Mouse (Mus musculus) liver, embryonic 18 days (tissue): ENCODE data around the gene Olfr1154. TPM values are rescaled to one million over a fixed set of nuclear protein-coding genes. Genes with fewer than 3 reads are reported as not detected.

Source experiments
- polyA plus RNA-seq: library from polyadenylated mRNA; depleted of rRNA; stranded (reverse); fragments of >200 nt; gene quantifications from 2 replicates; pipeline ENCODE4 v1.2.3, GENCODE M21; 2012; rRNA removed

Gene Olfr1154
- not detected in 2 replicates for polyA plus RNA-seq

GRCm38 (mm10) chr2:87905066-87905465, at the start of gene Olfr1154:
Gene Olfr1154, minus strand, starts transcription at chr2:87905166.

DNA sequence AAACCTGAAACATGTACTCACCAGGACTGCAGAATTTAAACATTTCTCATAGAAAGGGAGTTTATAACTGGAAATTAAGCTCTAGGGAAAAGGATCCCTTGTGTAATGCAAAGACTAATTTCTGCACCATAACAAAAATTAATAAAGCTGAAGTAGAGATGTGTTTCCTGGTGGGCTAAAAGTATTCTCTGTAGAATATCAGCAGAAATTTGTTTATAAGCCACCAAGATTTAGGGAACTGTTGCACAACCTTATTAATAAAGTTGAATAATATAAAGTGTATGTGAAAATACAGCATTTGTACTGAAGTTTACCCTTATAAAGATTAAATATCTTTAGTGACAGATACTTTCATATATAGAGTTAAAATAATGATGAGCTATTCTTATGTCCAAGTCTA, 48.0 kb upstream of the Olfr1154 start, which contains the start of gene Olfr1156:
Gene Olfr1156 (minus strand): TSS at position 101 of the 400 bp plus-strand sequence.

DNA sequence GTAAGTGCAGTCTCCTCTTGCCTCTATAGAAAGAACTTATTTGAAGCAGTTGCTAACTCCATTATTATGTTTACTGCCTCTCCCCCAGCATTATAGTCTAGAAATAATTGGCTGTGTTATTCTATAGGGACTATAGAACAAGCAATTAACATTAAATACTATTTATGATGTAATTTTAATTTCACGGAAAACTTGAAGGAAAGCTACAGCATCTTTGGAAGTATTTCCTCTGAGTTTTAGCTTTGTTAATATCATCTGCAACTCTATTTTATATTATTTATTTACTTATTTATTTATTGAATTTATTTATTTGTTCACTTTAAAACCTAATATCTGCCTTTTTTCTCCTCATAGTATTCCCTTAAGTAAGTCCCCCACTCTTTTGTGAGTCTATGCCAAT, 40.1 kb upstream of the Olfr1154 start, which contains the start of gene Olfr1155:
Gene Olfr1155 (minus strand): TSS at position 101 of the 400 bp plus-strand sequence.

DNA sequence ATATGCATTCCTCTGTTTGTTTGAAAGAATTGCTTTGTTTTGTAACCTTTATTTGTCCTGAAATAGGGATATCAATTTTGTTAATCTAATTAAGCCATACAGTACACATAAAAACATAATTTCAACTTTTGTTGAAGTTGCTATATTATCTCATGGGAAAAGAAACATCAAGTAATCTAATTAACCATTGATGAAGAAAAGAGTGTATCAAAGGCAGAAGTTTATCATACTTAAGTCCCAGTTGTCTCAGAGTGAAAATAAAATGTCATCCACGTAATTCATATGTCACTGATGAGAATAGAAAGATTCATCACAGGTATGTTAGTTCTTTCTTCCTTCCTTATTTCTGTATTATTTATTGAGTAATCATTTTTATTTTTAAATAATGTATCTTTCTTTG, 10.3 kb downstream of the Olfr1154 start, which contains the start of gene Olfr1153:
Gene Olfr1153 (plus strand): TSS at position 301 of the 400 bp plus-strand sequence.

DNA sequence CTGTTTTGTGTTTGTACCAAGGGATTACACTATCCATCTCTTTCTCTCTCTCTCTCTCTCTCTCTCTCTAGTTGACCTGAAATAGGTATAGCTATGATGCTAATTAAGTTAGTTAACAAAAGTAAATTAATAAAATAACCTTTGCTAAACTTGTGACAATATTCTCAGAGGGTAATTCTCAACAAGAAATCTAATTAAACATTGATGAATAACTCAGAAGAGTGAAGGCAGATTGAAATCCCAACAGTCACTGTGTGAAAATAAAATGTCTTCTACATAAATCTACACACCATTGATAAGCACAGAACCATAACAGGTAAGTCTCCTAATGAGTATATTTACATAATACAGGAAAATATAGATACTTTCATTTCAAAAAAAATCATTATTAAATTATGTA, 38.8 kb downstream of the Olfr1154 start, which contains the start of gene Olfr1152:
Gene Olfr1152 (plus strand): TSS at position 301 of the 400 bp plus-strand sequence.

DNA sequence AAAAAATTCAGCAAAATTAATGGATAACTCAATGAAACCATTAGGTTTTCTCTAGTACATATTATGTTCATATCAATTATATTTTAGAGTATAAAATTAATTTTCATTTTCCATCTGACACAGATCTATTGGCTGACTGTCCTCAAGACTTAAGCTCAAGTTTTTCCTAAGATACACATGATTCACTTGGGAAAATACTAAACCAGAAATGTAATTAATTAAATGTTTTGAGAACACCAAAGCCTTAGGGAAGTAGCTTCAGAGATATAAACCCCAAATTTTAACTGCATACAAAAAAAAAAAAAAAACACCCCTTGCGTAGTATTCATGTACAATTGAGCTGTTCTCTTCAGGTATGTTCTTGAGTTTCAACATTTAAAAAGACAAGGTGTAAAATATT, 49.4 kb downstream of the Olfr1154 start, which contains the start of gene Olfr1151:
Gene Olfr1151 (plus strand): TSS at position 301 of the 400 bp plus-strand sequence.

Other genes with a start within 250 kb of the Olfr1154 start
- not detected in 2 replicates for gene Olfr1134, start 246.7 kb downstream of the Olfr1154 start, polyA plus RNA-seq
- gene Olfr1135, start 231.5 kb downstream of the Olfr1154 start, polyA plus RNA-seq, result not detected in 2 replicates
- gene Olfr1136, start 211.2 kb downstream of the Olfr1154 start, polyA plus RNA-seq, result not detected in 2 replicates
- not detected in 2 replicates for gene Olfr1137, start 192.0 kb downstream of the Olfr1154 start, polyA plus RNA-seq
- not detected in 2 replicates for gene Olfr1138, start 165.2 kb downstream of the Olfr1154 start, polyA plus RNA-seq
- not detected in 2 replicates for gene Olfr1140, start 161.4 kb downstream of the Olfr1154 start, polyA plus RNA-seq
- not detected in 2 replicates for gene Olfr1141, start 151.2 kb downstream of the Olfr1154 start, polyA plus RNA-seq
- gene Olfr152, start 125.7 kb downstream of the Olfr1154 start, polyA plus RNA-seq, result not detected in 2 replicates
- gene Olfr1143, start 104.6 kb downstream of the Olfr1154 start, polyA plus RNA-seq, result not detected in 2 replicates
- gene Olfr1145, start 95.3 kb downstream of the Olfr1154 start, polyA plus RNA-seq, result not detected in 2 replicates
- not detected in 2 replicates for gene Olfr1148, start 74.6 kb downstream of the Olfr1154 start, polyA plus RNA-seq
- gene Olfr1150-ps1, start 61.2 kb downstream of the Olfr1154 start, polyA plus RNA-seq, result not detected in 2 replicates
- not detected in 2 replicates for gene Olfr1151, start 49.3 kb downstream of the Olfr1154 start, polyA plus RNA-seq
- gene Olfr1152, start 38.7 kb downstream of the Olfr1154 start, polyA plus RNA-seq, result not detected in 2 replicates
- not detected in 2 replicates for gene Olfr1153, start 10.2 kb downstream of the Olfr1154 start, polyA plus RNA-seq
- gene Olfr1155, start 40.0 kb upstream of the Olfr1154 start, polyA plus RNA-seq, result not detected in 2 replicates
- gene Olfr1156, start 47.9 kb upstream of the Olfr1154 start, polyA plus RNA-seq, result not detected in 2 replicates
- gene Olfr1157, start 63.1 kb upstream of the Olfr1154 start, polyA plus RNA-seq, result not detected in 2 replicates
- not detected in 2 replicates for gene Olfr74, start 69.5 kb upstream of the Olfr1154 start, polyA plus RNA-seq
- not detected in 2 replicates for gene Olfr1158, start 84.9 kb upstream of the Olfr1154 start, polyA plus RNA-seq
- gene Olfr1160, start 103.1 kb upstream of the Olfr1154 start, polyA plus RNA-seq, result not detected in 2 replicates
- not detected in 2 replicates for gene Olfr1161, start 117.6 kb upstream of the Olfr1154 start, polyA plus RNA-seq
- not detected in 2 replicates for gene Olfr73, start 132.5 kb upstream of the Olfr1154 start, polyA plus RNA-seq
- gene Olfr1162, start 146.0 kb upstream of the Olfr1154 start, polyA plus RNA-seq, result not detected in 2 replicates
- gene Olfr1163, start 166.7 kb upstream of the Olfr1154 start, polyA plus RNA-seq, result not detected in 2 replicates
- gene Olfr1164, start 188.8 kb upstream of the Olfr1154 start, polyA plus RNA-seq, result not detected in 2 replicates
- gene Olfr1166, start 223.1 kb upstream of the Olfr1154 start, polyA plus RNA-seq, result not detected in 2 replicates